Mouse (Mus musculus): ENCODE data around the gene Serping1.

- TF ChIP-seq CTCF (conservative IDR thresholded peaks at IDR 0.05; ENCODE audit: insufficient read depth, insufficient read length, low read depth, low read length) (no peak), POLR2A (IDR thresholded peaks at IDR 0.05; ENCODE audit: low read depth, low read length) (no peak)
Measured at GRCm38 (mm10) chr2:84774751-84775150, 493 bp downstream of the Serping1 start.
